Mouse (Mus musculus): ENCODE results near the gene Hmgn1.

DNA sequence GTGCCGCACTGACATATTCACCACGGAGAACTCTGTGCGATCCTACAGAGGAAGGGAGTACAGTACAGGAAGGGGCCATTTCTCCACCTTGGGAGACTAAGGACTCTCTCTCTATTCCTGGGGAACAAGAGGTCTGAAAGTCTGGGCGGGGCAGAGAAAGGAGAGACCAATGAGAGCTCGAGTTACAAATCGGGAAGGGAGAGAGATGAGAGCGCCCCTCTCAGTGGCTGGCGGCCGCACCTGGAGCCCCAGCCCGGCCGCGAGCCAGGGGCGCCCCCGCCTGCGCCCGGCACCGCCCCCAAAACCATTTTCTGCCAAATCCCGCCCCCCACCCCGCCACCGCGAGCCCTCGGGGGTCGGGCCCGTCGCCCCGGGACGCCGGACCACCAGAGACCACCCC, 46.2 kb downstream of the Hmgn1 start:
- TF ChIP-seq CTCF (IDR thresholded peaks at IDR 0.05; ENCODE audit: low read depth) (no peak), EP300 (IDR thresholded peaks at IDR 0.05; ENCODE audit: low read depth) (no peak)
